Mouse (Mus musculus): ENCODE data around the gene Gatad2a.

The Gatad2a gene

GRCm38 (mm10) chr8:69912478-69913074 is 83.6 kb downstream of the Gatad2a start:
- in situ Hi-C loops (cut with MboI; ENCODE audit: low pct_unique_long_range_greater_than_20kb in 1 of 2, low sequenced_read_pairs in 2 of 2, unreplicated experiment in 1 of 2), result no loop called here

GRCm38 (mm10) chr8:69911917-69912316 is 84.3 kb downstream of the Gatad2a start:
- in situ Hi-C loops (cut with MboI; ENCODE audit: low pct_unique_long_range_greater_than_20kb in 1 of 2, low sequenced_read_pairs in 2 of 2, unreplicated experiment in 1 of 2), result no loop called here

DNA sequence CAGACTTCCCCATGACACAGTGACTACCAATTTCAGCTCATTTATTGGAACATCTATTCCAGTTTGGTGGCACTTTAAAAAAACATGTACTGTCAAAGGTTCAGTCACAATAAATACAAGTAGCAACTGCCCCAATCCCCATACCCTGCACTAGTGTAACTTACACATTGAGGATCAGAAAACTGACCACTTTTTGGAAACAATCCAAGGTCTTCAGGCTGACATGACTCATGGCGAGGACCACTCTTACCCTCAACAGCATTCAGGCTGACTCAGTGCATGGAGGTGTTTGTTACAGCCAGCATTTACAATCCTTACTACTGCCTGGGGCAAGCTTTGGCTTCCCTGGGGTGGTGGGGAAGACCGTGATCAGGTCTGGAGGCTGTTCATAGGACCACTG is 89.1 kb downstream of the Gatad2a start:
- in situ Hi-C loops (cut with MboI; ENCODE audit: low pct_unique_long_range_greater_than_20kb in 1 of 2, low sequenced_read_pairs in 2 of 2, unreplicated experiment in 1 of 2), result no loop called here

- in situ Hi-C loops (cut with MboI; ENCODE audit: low pct_unique_long_range_greater_than_20kb in 1 of 2, low sequenced_read_pairs in 2 of 2, unreplicated experiment in 1 of 2), result no loop called here
Observed at GRCm38 (mm10) chr8:69906260-69906659, 89.9 kb downstream of the Gatad2a start.

DNA sequence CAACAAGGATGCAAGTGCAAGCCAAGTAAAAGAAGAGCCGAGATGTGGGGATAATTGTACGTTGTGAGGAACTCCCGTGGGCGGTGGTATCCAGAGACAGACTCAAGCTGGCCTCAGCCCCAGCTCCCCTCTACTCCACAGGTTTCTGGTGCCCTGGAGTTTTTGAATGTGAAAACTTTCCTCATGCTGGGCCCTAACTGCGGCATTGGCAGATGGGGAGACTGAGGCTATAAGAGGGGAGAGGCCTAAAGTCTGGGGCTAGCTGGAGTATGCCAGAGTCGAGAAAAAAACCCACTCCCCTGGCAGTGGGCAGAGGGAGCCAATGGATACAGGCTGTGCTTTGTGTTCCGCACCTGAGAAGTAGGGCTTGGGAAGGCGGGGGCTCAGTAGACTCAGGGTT is 92.1 kb downstream of the Gatad2a start:
- in situ Hi-C loops (cut with MboI; ENCODE audit: low pct_unique_long_range_greater_than_20kb in 1 of 2, low sequenced_read_pairs in 2 of 2, unreplicated experiment in 1 of 2), result no loop called here

DNA sequence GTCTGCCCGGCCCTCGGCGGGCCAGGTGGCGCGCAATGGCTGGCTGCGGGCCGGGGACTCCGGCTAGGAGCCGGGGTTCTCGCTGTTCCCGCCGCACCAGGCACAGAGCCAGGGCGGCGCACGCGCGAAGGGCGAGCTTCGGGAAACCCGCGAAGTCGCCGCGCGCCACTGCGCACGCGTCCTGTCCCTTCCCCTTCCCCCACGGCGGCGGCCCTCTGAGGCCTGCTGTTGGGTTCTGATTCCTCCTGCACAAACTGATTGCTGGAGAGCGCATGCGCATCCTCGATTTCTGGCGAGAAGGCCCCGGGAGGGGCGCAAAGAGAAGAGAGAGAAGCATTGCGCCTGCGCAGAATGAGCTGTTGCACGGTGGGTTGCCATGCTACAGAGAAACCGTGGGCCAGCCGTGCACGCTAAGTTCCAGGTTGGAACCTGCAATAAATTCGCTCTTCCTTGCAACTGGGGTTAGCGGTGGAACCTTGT is 93.1 kb downstream of the Gatad2a start:
- in situ Hi-C loops (cut with MboI; ENCODE audit: low pct_unique_long_range_greater_than_20kb in 1 of 2, low sequenced_read_pairs in 2 of 2, unreplicated experiment in 1 of 2), result no loop called here

DNA sequence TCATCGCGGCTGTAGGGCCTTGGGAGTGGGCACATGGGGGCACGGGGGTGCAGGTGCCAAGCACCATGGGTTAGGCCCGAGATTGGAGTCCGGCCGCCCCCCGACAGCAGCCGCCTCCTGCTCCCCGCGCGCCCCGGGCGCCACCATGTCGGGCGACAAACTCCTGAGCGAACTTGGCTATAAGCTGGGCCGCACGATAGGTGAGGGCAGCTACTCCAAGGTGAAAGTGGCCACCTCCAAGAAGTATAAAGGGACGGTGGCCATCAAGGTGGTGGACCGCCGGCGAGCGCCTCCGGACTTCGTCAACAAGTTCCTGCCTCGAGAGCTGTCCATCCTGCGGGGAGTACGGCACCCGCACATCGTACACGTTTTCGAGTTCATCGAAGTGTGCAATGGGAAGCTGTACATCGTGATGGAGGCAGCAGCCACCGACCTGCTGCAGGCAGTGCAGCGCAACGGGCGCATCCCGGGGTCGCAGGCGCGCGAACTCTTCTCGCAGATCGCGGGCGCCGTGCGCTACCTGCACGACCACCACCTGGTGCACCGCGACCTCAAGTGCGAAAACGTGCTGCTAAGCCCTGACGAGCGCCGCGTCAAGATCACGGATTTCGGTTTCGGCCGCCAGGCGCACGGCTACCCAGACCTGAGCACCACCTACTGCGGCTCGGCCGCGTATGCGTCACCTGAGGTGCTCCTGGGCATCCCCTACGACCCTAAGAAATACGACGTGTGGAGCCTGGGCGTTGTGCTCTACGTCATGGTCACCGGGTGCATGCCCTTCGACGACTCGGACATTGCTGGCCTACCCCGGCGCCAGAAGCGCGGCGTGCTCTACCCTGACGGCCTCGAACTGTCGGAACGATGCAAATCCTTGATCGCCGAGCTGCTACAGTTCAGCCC is 93.8 kb downstream of the Gatad2a start, which contains the start of the genes Tssk6, Ndufa13 and Yjefn3:
Gene Tssk6 (plus strand): TSS at position 22 of the 900 bp plus-strand sequence.
Gene Ndufa13 (minus strand): TSS at position 396 of the 900 bp plus-strand sequence.
Gene Yjefn3 (minus strand): TSS at position 550 of the 900 bp plus-strand sequence.
- in situ Hi-C loops (cut with MboI; ENCODE audit: low pct_unique_long_range_greater_than_20kb in 1 of 2, low sequenced_read_pairs in 2 of 2, unreplicated experiment in 1 of 2), result no loop called here

DNA sequence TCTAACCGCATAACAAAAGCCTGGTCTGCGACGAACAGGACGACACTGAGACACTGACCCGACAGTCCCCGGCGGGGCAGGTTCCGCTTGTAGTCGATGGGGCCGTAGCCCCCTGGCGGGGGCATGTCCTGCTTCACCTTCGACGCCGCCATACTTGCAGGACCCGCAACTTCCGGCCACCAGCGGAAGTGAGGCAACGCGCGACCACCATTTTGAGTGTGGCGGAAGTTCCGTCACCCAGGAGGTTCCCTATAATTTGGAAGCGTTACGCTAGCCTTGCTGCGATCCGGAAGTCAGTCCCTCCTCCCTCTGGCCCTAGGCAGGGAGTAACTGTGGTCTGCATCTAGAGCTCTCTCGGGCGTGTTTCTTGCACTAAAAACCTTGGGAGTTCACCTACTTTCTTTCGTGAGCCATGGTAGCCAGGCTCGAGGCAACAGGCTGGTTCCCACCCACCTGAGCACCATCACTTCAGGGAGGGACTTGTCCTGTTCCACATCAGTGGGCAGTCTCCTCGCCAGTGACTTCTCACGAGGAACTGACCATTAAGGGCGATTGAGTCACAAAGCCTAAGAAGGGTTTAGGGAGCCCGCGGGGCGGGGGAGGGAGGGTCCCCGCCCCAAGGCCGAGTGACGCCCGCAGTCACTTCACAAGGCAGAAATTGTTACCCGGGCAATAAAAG is 94.6 kb downstream of the Gatad2a start:
- in situ Hi-C loops (cut with MboI; ENCODE audit: low pct_unique_long_range_greater_than_20kb in 1 of 2, low sequenced_read_pairs in 2 of 2, unreplicated experiment in 1 of 2), result no loop called here

- in situ Hi-C loops (cut with MboI; ENCODE audit: low pct_unique_long_range_greater_than_20kb in 1 of 2, low sequenced_read_pairs in 2 of 2, unreplicated experiment in 1 of 2), result no loop called here
Observed at GRCm38 (mm10) chr8:69900895-69901451, 95.2 kb downstream of the Gatad2a start.

GRCm38 (mm10) chr8:69899876-69900275 is 96.3 kb downstream of the Gatad2a start:
- in situ Hi-C loops (cut with MboI; ENCODE audit: low pct_unique_long_range_greater_than_20kb in 1 of 2, low sequenced_read_pairs in 2 of 2, unreplicated experiment in 1 of 2), result no loop called here

GRCm38 (mm10) chr8:69897857-69898256 is 98.3 kb downstream of the Gatad2a start:
- in situ Hi-C loops (cut with MboI; ENCODE audit: low pct_unique_long_range_greater_than_20kb in 1 of 2, low sequenced_read_pairs in 2 of 2, unreplicated experiment in 1 of 2), result no loop called here

DNA sequence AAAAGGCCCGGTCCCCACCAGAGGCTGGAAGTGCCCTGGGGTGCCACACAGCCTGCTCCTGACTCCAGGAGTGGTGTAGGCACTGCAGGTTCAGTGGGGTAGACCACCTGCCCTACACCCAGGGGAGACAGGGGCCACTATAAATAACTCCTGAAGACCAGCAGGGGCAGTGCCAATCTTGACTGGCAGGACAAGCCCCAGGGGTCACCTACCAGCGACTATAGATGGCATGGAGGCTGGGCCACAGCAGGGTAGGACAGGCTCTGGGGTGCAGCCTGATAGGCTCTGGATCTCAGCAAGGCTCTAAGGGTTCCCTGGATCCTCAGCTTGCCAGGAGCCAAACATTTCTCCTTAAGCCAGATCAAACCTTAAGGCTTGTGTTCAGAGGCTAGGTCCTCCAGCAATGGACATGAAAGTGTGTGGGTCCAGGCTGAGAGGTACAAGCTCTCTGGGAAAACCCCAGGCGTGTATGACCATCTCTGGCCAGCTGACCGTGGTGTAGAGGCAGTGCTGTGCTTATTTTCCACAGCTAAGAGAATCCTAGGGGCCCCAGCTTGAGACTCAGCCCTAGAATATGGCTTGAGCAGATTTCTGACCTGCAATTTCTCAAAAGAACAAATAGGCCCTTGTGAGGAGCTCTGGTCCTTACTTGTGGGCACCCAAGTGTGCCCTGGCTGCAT is 100.3 kb downstream of the Gatad2a start:
- in situ Hi-C loops (cut with MboI; ENCODE audit: low pct_unique_long_range_greater_than_20kb in 1 of 2, low sequenced_read_pairs in 2 of 2, unreplicated experiment in 1 of 2), result no loop called here

DNA sequence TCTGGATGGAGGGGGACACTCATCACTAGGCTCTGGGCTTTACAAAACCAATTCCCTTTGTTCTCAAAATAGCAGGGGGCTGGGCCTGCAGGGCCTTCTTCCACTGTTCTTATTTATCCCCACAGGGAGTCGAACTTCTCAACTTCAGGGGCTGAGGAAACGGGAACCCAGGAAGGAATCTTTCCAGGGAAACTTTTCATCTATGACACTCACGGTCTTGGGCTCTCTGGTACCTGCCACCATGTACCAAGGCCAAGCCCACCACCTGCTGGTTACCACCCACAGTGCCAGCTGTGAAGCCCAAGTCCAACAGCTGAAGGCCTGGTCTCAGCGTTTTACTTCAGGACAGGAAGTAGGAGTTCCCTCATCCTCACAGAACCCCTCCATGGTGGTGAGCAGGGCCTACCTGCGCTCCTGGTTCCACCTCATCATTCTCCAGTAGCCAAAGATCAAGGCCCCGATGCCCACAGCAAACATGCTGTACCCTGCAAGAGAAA is 101.3 kb downstream of the Gatad2a start:
- in situ Hi-C loops (cut with MboI; ENCODE audit: low pct_unique_long_range_greater_than_20kb in 1 of 2, low sequenced_read_pairs in 2 of 2, unreplicated experiment in 1 of 2), result no loop called here

- in situ Hi-C loops (cut with MboI; ENCODE audit: low pct_unique_long_range_greater_than_20kb in 1 of 2, low sequenced_read_pairs in 2 of 2, unreplicated experiment in 1 of 2), result no loop called here
Observed at GRCm38 (mm10) chr8:69893863-69894262, 102.3 kb downstream of the Gatad2a start.

DNA sequence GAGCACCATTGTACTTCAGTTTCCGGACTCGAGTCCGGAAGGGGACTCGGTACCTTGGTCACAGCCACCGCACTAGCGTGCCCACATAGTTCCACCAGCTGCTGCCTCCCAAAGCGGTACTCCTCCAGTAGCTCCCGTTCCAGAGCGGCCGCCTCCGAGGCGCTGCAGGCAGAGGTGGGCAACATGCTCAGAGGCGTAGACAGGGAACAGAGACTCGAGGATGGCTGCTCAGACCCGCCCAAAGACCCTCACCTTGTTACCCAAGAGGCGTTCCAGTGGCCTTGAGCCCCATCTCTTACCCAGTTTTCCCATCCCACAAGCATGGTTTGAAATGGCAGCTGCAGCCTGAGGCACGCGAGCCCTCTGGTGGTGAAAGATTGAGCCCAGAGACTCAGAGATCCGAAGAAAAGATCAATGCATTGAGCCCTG is 105.4 kb downstream of the Gatad2a start:
- in situ Hi-C loops (cut with MboI; ENCODE audit: low pct_unique_long_range_greater_than_20kb in 1 of 2, low sequenced_read_pairs in 2 of 2, unreplicated experiment in 1 of 2), result no loop called here

- in situ Hi-C loops (cut with MboI; ENCODE audit: low pct_unique_long_range_greater_than_20kb in 1 of 2, low sequenced_read_pairs in 2 of 2, unreplicated experiment in 1 of 2), result no loop called here
Observed at GRCm38 (mm10) chr8:69888902-69889301, 107.3 kb downstream of the Gatad2a start.

- in situ Hi-C loops (cut with MboI; ENCODE audit: low pct_unique_long_range_greater_than_20kb in 1 of 2, low sequenced_read_pairs in 2 of 2, unreplicated experiment in 1 of 2), result no loop called here
Observed at GRCm38 (mm10) chr8:69888244-69888866, 107.8 kb downstream of the Gatad2a start.

All from mouse embryonic stem cell (cell line).